Mouse (Mus musculus) cerebellum, postnatal 25 days (tissue): ENCODE results near the gene Fkbp8.

Experiments
- DNase-seq, 2 experiments: peaks; one replicate each; pipeline ENCODE4 v3.0.0; 2021; ENCODE audit warnings: mixed read lengths in 2 of 2

The Fkbp8 gene

GRCm38 (mm10) chr8:70527512-70528181 lies at the start of gene Fkbp8, which contains the start of gene Kxd1:
Fkbp8 (plus strand) TSS chr8:70527724.
Kxd1 (minus strand) TSS chr8:70527956.
- DNase-seq: peak; percentile 99 to 100

- no peak for DNase-seq
Measured at GRCm38 (mm10) chr8:70481908-70482307, 45.6 kb upstream of the Fkbp8 start.

DNA sequence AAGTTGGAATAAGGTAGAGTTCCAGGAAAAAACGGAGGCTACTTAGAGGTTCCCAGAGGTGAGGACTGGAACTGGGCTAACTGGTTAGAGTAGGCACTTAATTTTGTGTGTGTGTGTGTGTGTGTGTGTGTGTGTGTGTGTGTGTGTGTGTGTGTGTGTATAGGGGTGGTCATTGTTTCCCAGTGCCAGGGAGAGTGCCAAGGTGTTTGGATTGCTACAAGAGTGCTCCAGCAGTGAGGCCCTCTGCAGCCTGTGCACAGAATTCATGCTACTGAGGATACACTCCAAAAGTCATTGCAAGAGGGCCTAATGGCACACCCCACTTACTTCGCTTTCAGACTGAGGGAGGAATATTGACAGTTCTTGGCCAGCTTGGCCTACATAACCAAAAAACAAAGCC lies 44.6 kb upstream of the Fkbp8 start:
- no peak for DNase-seq

- peak; percentile 78 to 82 for DNase-seq
Measured at GRCm38 (mm10) chr8:70486191-70486681, 41.3 kb upstream of the Fkbp8 start.

GRCm38 (mm10) chr8:70486941-70487520 lies 40.5 kb upstream of the Fkbp8 start, which contains the start of gene Tmem59l:
Tmem59l (minus strand) TSS chr8:70487358.
- peak; percentile 86 to 90 for DNase-seq

DNA sequence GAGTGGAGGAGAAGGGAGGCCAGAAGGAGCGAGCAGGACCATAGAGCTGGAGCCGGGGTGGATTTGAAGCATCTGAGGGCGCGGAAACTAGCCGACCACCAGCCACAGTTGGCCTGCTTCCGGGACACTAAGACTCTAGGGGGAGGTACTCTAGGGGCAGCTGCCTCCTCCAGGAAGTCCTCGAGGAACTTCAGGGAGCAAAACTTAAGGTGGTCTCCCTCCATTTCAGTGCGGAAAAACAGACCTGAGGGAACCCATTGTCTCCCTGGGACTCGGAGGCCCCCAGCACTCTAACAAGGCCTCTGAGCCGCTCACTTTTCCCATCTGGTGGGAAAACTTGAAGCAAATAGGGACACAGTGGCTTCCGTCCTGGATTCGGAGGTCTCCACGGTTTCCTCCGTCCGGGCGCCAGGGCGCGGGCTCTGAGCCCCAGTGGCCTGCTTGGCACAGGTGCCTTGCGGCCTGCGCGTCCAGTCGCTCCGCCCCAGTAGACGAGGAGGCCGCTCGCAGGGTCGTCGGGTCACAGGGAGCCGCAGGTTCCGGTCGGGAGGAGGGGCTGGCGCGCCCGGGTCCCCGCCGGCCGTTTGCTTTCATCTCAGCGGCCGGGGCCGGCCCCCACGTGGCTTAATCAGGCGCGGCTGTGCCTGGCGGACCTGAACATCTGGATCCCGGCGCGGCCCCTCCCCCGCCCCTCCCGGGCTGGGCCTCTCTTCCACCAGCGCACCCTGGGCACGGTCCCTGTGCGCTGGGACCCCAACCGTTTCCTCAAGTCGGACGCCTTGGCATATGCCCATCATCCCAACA lies 39.3 kb upstream of the Fkbp8 start:
- DNase-seq: peak; percentile 62 to 72

- DNase-seq: no peak
Measured at GRCm38 (mm10) chr8:70488931-70489470, 38.5 kb upstream of the Fkbp8 start.

GRCm38 (mm10) chr8:70489576-70489975 lies 37.9 kb upstream of the Fkbp8 start:
- DNase-seq: no peak

GRCm38 (mm10) chr8:70490061-70490879 lies 37.3 kb upstream of the Fkbp8 start:
- no peak for DNase-seq

GRCm38 (mm10) chr8:70490880-70491495 lies 36.5 kb upstream of the Fkbp8 start:
- DNase-seq: no peak

DNA sequence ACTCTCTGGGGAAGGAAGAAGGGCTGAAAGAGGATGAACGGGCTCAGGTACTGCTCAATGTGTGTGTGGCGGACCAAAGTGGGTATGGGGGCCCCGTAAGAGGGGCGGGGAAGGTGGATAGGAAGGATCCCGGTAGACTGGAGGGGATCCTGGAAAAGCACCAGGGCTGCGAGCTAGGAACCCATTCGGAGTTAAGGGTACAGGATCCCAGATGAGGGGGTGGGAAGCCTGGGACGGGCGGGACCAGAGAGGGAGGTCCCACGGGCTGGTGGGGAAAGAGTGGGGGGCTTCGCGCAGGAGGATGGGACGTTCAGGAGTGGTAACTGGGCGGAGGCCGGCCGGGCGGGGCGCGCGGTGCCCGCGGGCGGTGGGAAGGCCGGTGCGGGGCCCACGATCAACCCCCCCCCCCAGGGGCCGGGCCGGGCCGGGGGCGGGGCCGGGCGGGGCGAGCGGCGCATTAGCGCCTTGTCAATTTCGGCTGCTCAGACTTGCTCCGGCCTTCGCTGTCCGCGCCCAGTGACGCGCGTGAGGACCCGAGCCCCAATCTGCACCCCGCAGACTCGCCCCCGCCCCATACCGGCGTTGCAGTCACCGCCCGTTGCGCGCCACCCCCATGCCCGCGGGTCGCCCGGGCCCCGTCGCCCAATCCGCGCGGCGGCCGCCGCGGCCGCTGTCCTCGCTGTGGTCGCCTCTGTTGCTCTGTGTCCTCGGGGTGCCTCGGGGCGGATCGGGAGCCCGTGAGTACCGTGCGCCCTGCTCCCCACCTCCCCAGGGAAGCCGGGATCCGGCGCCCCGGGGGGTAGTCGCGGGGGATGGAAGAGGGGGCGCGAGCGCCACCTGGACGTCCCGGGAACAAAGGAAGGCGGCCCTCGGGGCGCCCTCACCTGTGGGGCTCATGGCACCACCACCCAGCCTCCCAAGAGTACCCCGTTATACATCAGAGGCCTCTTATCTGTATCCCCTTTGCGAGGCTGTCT lies 34.6 kb upstream of the Fkbp8 start, which contains the start of gene Crlf1:
Gene Crlf1 (plus strand): TSS at position 495 of the 977 bp plus-strand sequence.
- peak in 1 of 2 experiments; percentile 36 for DNase-seq

DNA sequence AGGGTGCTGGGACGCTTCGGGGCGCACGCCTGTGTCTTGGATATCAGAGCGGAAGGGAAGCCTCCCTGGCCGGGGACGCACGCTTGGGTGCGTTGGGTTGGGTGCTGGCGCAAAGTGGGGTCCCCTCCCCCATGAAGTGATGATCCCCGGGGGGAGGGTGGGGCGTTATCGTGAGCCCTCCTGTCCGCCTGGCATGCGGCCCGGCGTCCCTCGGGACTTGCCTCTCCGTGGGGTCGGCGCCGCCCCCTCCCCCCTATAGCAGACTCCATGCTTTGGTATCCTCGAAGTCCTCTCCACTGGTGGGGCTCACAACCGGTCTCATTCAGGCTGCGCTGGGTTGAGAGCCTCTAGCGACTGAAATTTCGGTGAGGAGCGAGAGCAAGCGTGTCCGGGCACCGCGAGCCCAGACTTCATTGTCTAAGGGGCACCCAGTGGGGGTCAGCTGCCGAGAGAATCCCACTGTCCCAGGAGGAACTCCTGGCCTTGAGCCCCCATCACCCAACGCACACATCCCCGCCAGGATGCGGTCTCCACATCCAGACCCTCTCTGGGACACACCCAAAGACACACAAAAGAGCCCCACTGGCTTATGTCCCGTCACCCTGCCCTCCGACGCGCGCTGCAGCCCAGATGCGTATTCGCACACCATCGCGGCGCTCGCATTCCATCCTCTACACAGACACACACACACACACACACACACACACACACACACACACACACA lies 33.7 kb upstream of the Fkbp8 start:
- DNase-seq: no peak

DNA sequence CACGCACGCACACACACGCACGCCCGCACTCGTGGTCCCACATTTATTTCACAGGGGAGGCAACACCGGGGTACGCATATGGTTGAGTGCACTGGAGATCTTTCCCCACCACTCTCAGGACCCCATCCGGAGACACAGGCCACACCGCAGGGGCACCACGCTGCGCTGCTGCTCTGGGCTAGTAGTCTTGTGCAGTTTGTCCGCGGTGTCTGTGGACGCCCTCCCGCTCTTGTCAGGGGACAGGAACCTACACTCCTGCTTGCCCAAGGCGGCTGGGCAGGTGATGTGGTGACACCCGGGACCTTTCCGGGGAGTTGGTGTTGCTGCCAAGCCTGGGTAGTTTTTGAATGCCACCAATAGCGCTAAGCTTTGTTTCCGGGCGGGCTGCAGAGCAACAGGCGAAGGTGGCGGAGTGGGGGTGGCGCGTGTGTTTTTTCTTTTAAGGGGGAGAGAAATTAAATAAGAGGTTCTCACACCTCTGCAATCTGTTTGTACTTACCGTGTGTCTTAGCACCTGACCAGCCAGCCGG lies 33.0 kb upstream of the Fkbp8 start:
- DNase-seq: no peak

- DNase-seq: no peak
Measured at GRCm38 (mm10) chr8:70495001-70495770, 32.3 kb upstream of the Fkbp8 start.

DNA sequence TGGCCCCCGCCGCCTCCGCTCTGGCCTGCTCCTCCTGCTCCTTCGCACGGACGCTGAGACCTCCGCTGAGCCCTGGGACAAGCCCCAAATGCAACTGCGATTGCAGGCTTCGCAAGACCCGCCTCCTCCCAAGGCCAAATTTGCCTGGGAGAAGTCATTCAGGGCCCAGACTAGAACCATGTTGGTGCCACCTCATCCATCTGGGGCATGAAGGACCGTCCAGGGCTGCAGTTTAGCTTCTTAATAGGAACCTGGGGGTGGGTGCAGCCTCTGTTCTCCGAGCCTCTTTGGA lies 31.8 kb upstream of the Fkbp8 start:
- no peak for DNase-seq

GRCm38 (mm10) chr8:70500386-70501301 lies 26.9 kb upstream of the Fkbp8 start:
- peak; percentile 73 to 86 for DNase-seq

GRCm38 (mm10) chr8:70501820-70502529 lies 25.5 kb upstream of the Fkbp8 start:
- peak; percentile 65 to 72 for DNase-seq
